In the genomic region with DNA sequence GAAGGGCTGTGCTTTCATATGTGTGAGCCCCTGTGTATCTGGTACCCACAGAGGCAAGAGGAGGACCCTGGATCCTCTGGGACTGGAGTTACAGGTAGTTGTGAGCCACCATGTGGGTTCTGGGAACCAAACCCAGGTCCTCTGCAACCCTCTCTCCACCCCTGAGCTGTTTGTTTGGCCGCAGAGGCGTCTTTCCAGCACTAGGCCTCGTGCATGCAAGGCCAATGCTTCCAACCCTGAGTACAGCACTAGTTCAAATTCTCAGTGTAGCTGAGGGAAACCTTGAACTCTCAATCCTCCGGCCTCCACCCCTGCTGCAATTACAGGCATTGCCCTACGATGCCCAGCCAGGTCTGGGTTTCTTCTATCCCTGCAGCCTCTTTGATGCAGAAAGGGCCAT, we compare ENCODE assay signal across 24 mouse cellular contexts. TPM values are rescaled to one million over a fixed set of nuclear protein-coding genes. Genes with fewer than 3 reads are reported as not detected.
DNase-seq lines count a peak whose midpoint lies in the region; ATAC-seq and TF ChIP-seq lines count a peak whose summit lies in the region.
"Had no signal": no experiment of that assay in that cellular context is flagged by ENCODE, and none has a peak within 500 bp of the region (broad histone marks: within the 10 kb centered on the region; RNA-seq: fewer than 3 reads in every experiment).

No protein-coding gene starts in this region.

- H3K36me3 ChIP-seq in forebrain, embryonic 16.5 days (ENCODE audit: control insufficient read depth, insufficient read depth), result peaks cover 2% of the 10 kb centered on the region; the same call in 1 of the 2 replicates
- H3K36me3 ChIP-seq in forebrain, embryonic 12.5 days (replicated peaks), result 0 out of 2 replicates have a peak, but pooled peaks cover 2% of the 10 kb centered on the region
- H3K36me3 ChIP-seq: heart, embryonic 15.5 days; kidney, embryonic 15.5 days had no signal

- no peak for ATAC-seq in cerebellum, adult (ENCODE audit: insufficient number of reproducible peaks, low FRiP score, low TSS enrichment)
- ATAC-seq in forebrain, embryonic 16.5 days, result no peak
- no peak for ATAC-seq in forebrain, embryonic 12.5 days (ENCODE audit: low FRiP score)
- ATAC-seq: intestine, embryonic 16.5 days had no signal

- no peaks in the 10 kb centered on the region for H3K9me3 ChIP-seq in forebrain, embryonic 16.5 days (ENCODE audit: control insufficient read depth, low read length)
- 0 out of 2 replicates have a peak, but pooled peaks cover 12% of the 10 kb centered on the region for H3K9me3 ChIP-seq in forebrain, embryonic 12.5 days
- H3K9me3 ChIP-seq: embryonic facial prominence, embryonic 15.5 days; heart, embryonic 15.5 days; kidney, embryonic 15.5 days had no signal

- 90% methylated on average over 5 of the region's 5 CpGs for WGBS in forebrain, embryonic 16.5 days
- WGBS in forebrain, embryonic 12.5 days, result 89% methylated on average over 5 of the region's 5 CpGs

- DNase-seq in cerebellum, adult 9-11 months, result peak; percentile 60
- no peak for DNase-seq in left cerebral cortex, adult 2 months (ENCODE audit: extremely low spot score in 1 of 2, low spot score in 2 of 2)
- no peak for DNase-seq in left cerebral cortex, adult 18-20 months (ENCODE audit: low spot score in 2 of 2)
- DNase-seq: adrenal gland, adult 2 months; adrenal gland, postnatal 25 days; embryo, embryonic 11 days; gastrocnemius, postnatal 36 days had no signal

- intact Hi-C loops in left cerebral cortex, adult 2 months (cut with DNase I), result no loop called here

- H3K4me2 ChIP-seq in forebrain, embryonic 16.5 days (ENCODE audit: low read length), result no peak overlapping the region
- no peak overlapping the region for H3K4me2 ChIP-seq in forebrain, embryonic 12.5 days
- H3K4me2 ChIP-seq: embryonic facial prominence, embryonic 15.5 days; heart, embryonic 11.5 days; hindbrain, embryonic 13.5 days; kidney, embryonic 15.5 days had no signal

- peaks cover 13% of the 10 kb centered on the region for H3K4me1 ChIP-seq in forebrain, embryonic 16.5 days (replicated peaks; ENCODE audit: control insufficient read depth, insufficient read depth, low read length)
- no peaks in the 10 kb centered on the region for H3K4me1 ChIP-seq in forebrain, embryonic 12.5 days
- H3K4me1 ChIP-seq: embryonic facial prominence, embryonic 15.5 days had no signal

- no peak overlapping the region for H3K9ac ChIP-seq in forebrain, embryonic 16.5 days (replicated peaks; ENCODE audit: low read depth, low read length)
- no peak overlapping the region for H3K9ac ChIP-seq in forebrain, embryonic 12.5 days
- H3K9ac ChIP-seq: embryonic facial prominence, embryonic 15.5 days; hindbrain, embryonic 13.5 days; kidney, embryonic 15.5 days had no signal

- no peak for TF ChIP-seq CTCF in left cerebral cortex, adult 2 months (IDR thresholded peaks at IDR 0.05)

- H3K27me3 ChIP-seq in forebrain, embryonic 16.5 days (replicated peaks; ENCODE audit: control insufficient read depth, insufficient read depth, low read length), result no peaks in the 10 kb centered on the region
- H3K27me3 ChIP-seq in forebrain, embryonic 12.5 days, result peaks cover 8% of the 10 kb centered on the region; the same call in 1 of the 2 replicates

- peak overlapping the region; percentile 80; the same call in 1 of the 2 replicates for H3K27ac ChIP-seq in forebrain, embryonic 16.5 days (ENCODE audit: low read length)
- H3K27ac ChIP-seq in forebrain, embryonic 12.5 days, result no peak overlapping the region
- H3K27ac ChIP-seq in left cerebral cortex, adult 2 months, result peak overlapping the region; percentile 32
- H3K27ac ChIP-seq: embryonic facial prominence, embryonic 15.5 days; kidney, embryonic 15.5 days had no signal

- H3K4me3 ChIP-seq in forebrain, embryonic 16.5 days (replicated peaks; ENCODE audit: low read length), result no peak overlapping the region
- H3K4me3 ChIP-seq in forebrain, embryonic 12.5 days (replicated peaks), result no peak overlapping the region
- no peak overlapping the region for H3K4me3 ChIP-seq in left cerebral cortex, adult 2 months
- H3K4me3 ChIP-seq: embryonic facial prominence, embryonic 15.5 days; erythroblast, embryonic 14.5 days; heart, embryonic 15.5 days; hindbrain, embryonic 13.5 days; kidney, embryonic 15.5 days had no signal

RNA-seq across cellular contexts. Expression of a gene that starts 23.4 kb away (rescaled TPM):
- not detected in 2 replicates for polyA plus RNA-seq in forebrain, embryonic 16.5 days (2015; fragmentation: Nextera tagmentation; extraction: Ambion mirVana)
- not detected in 2 replicates for polyA plus RNA-seq in forebrain, embryonic 12.5 days (2016; fragmentation: Nextera tagmentation; extraction: Ambion mirVana)
- under 1 TPM in 1 of 2 experiments, not detected in 1; 0.77 TPM for total RNA-seq in left cerebral cortex, adult 2 months (2021)
- total RNA-seq in left cerebral cortex, adult 18-20 months (2021), result under 1 TPM in 1 of 2 experiments, not detected in 1; 0.37 TPM
- total RNA-seq: adrenal gland, adult 2 months; adrenal gland, postnatal 25 days; common myeloid progenitor, adult 5-6 weeks; ES-E14; gastrocnemius, adult 8-10 months; gastrocnemius, postnatal 36 days; heart, adult 18-20 months; heart, postnatal 14 days; hematopoietic stem cell, adult 5-6 weeks had no signal
- polyA plus RNA-seq: adrenal gland, adult 2 months; embryonic facial prominence, embryonic 11.5 days; embryonic facial prominence, embryonic 15.5 days; erythroblast, embryonic 14.5 days; heart, embryonic 11.5 days; heart, embryonic 15.5 days; hindbrain, embryonic 13.5 days; kidney, embryonic 15.5 days had no signal

RNA-seq across cellular contexts. Expression of a gene that starts 29.3 kb away (rescaled TPM):
- polyA plus RNA-seq in forebrain, embryonic 16.5 days (2015; fragmentation: Nextera tagmentation; extraction: Ambion mirVana), result 30.3 and 35.2 TPM in 2 replicates
- 25.6 and 29.1 TPM in 2 replicates for polyA plus RNA-seq in forebrain, embryonic 12.5 days (2016; fragmentation: Nextera tagmentation; extraction: Ambion mirVana)
- 10 to 100 TPM; 43.7 to 47.5 TPM for total RNA-seq in left cerebral cortex, adult 2 months (2021)
- 10 to 100 TPM; 40.2 to 43.0 TPM for total RNA-seq in left cerebral cortex, adult 18-20 months (2021)

RNA-seq across cellular contexts. Expression of a gene that starts 33.6 kb away (rescaled TPM):
- polyA plus RNA-seq in forebrain, embryonic 16.5 days (2015; fragmentation: Nextera tagmentation; extraction: Ambion mirVana), result 2.1 and 2.3 TPM in 2 replicates
- polyA plus RNA-seq in forebrain, embryonic 12.5 days (2016; fragmentation: Nextera tagmentation; extraction: Ambion mirVana), result 1.0 and 1.2 TPM in 2 replicates
- 1 to 10 TPM; 1.0 to 1.1 TPM for total RNA-seq in left cerebral cortex, adult 2 months (2021)
- total RNA-seq in left cerebral cortex, adult 18-20 months (2021), result 1 to 10 TPM in 1 of 2 experiments, under 1 TPM in 1; 0.59 to 1.5 TPM

RNA-seq across cellular contexts. Expression of a gene that starts 53.1 kb away (rescaled TPM):
- 67.8 and 86.8 TPM in 2 replicates for polyA plus RNA-seq in forebrain, embryonic 16.5 days (2015; fragmentation: Nextera tagmentation; extraction: Ambion mirVana)
- 32.1 and 38.3 TPM in 2 replicates for polyA plus RNA-seq in forebrain, embryonic 12.5 days (2016; fragmentation: Nextera tagmentation; extraction: Ambion mirVana)
- 100 to 1,000 TPM; 213 to 219 TPM for total RNA-seq in left cerebral cortex, adult 2 months (2021)
- 100 to 1,000 TPM; 207 to 219 TPM for total RNA-seq in left cerebral cortex, adult 18-20 months (2021)
- total RNA-seq: common myeloid progenitor, adult 5-6 weeks had no signal

RNA-seq across cellular contexts. Expression of a gene that starts 58.7 kb away (rescaled TPM):
- 0.63 and 0.80 TPM in 2 replicates for polyA plus RNA-seq in forebrain, embryonic 16.5 days (2015; fragmentation: Nextera tagmentation; extraction: Ambion mirVana)
- 1.1 and 1.4 TPM in 2 replicates for polyA plus RNA-seq in forebrain, embryonic 12.5 days (2016; fragmentation: Nextera tagmentation; extraction: Ambion mirVana)
- total RNA-seq in left cerebral cortex, adult 2 months (2021), result under 1 TPM; 0.19 to 0.45 TPM
- under 1 TPM; 0.19 to 0.45 TPM for total RNA-seq in left cerebral cortex, adult 18-20 months (2021)
